Mouse (Mus musculus) olfactory bulb, adult 2 months (tissue): ENCODE data around the gene Cpne6.
A peak's percentile ranks its signal among the peaks of the same experiment; 100 is the strongest.

Experiments used
- CTCF ChIP-seq: fragments of 200-500 bp; IDR thresholded peaks from 2 replicates; pipeline ENCODE4 v1.5.1; 2012; ENCODE audit warnings: low read depth, mild to moderate bottlenecking, low read length, moderate library complexity; ENCODE audit not compliant: insufficient read depth
- POLR2A ChIP-seq: fragments of 200-500 bp; IDR thresholded peaks from 2 replicates; pipeline ENCODE4 v1.6.1; 2012; ENCODE audit warnings: mild to moderate bottlenecking, low read depth, low read length, moderate library complexity; ENCODE audit not compliant: insufficient read depth

- TF ChIP-seq POLR2A (0 out of 2 replicates have a peak, but pooled peaks have one; percentile 15), CTCF (no peak)
Measured at GRCm38 (mm10) chr14:55511037-55511436, 792 bp downstream of the Cpne6 start.
